Mouse (Mus musculus): ENCODE results near the gene Gm14744. TPM values are rescaled to one million over a fixed set of nuclear protein-coding genes. Genes with fewer than 3 reads are reported as not detected.
"Not testable (repeated sequence)": the region's sequence is repeated elsewhere in the genome, so short reads cannot be mapped to it uniquely, and the experiment has no call there.

Gm14744 gene
- not detected in 2 replicates for polyA plus RNA-seq (2014; fragmentation: Nextera tagmentation; extraction: Ambion mirVana)

DNA sequence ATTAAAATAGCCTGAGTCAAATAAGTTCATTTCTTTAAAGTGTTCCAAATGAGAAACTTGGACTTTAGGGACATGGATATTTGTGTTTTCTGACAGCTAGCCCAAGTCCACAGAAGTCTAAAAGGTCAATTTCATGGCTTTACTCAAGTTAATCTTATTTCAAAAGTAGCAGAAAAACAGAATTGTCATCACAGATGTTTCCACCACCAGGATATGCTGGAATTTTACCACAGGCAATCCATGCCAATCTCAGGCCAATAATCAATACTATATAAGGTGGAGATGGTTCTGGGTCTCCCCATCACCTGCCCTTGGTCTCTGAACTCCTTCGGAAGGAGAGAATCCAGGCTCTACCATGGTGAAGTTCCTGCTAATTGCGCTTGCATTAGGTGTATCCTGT, at the start of gene Gm14744:
TSS of gene Gm14744 (plus strand) at position 301 of the 400 bp plus-strand sequence.
- not testable (repeated sequence) for H3K9ac ChIP-seq (ENCODE audit: low read depth, low read length); H3K9me3 ChIP-seq (replicated peaks; ENCODE audit: control insufficient read depth, low read length); ATAC-seq (replicated peaks; ENCODE audit: insufficient number of reproducible peaks, low FRiP score, low TSS enrichment); H3K4me2 ChIP-seq; H3K36me3 ChIP-seq (ENCODE audit: control insufficient read depth, insufficient read depth, low read length); H3K4me3 ChIP-seq (ENCODE audit: low read depth, low read length); H3K4me1 ChIP-seq (ENCODE audit: control insufficient read depth, insufficient read depth, low read length); H3K27ac ChIP-seq (ENCODE audit: low read depth, low read length); H3K27me3 ChIP-seq (ENCODE audit: control insufficient read depth, insufficient read depth, low read length)
- WGBS (ENCODE audit: insufficient replicate concordance): 93% methylated on average over 2 of the region's 2 CpGs

DNA sequence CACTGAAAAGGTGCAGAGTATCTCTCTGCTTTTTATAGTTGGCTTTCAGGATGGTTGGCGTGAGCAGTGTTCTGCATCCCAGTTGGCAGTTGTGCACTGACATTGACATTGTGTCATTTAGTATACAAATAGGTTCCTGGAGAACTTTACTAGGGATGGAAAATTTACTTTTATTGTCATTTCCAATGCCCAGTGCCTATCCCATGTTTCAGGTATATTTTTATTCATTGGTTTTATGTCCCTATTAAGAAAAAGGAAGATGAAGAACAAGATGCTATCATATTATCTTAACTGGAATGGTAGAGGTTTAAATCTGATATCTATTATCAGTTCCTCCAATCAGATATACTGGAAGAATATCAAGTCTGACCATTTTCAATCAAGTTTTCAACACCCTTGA, 11.0 kb upstream of the Gm14744 start, which contains the start of gene Pbsn:
TSS of gene Pbsn (minus strand) at position 101 of the 400 bp plus-strand sequence.
- H3K9me3 ChIP-seq (replicated peaks; ENCODE audit: control insufficient read depth, low read length): no peaks in the 10 kb centered on the region
- no peak for ATAC-seq (replicated peaks; ENCODE audit: insufficient number of reproducible peaks, low FRiP score, low TSS enrichment)
- no peaks in the 10 kb centered on the region for H3K27me3 ChIP-seq (ENCODE audit: control insufficient read depth, insufficient read depth, low read length)
- 48% methylated on average over 1 of the region's 1 CpGs for WGBS (ENCODE audit: insufficient replicate concordance)
- no peaks in the 10 kb centered on the region for H3K4me1 ChIP-seq (ENCODE audit: control insufficient read depth, insufficient read depth, low read length)
- H3K4me3 ChIP-seq (ENCODE audit: low read depth, low read length): no peak within 1 kb of the TSS
- no peak within 1 kb of the TSS for H3K4me2 ChIP-seq
- no peaks in the 10 kb centered on the region for H3K36me3 ChIP-seq (ENCODE audit: control insufficient read depth, insufficient read depth, low read length)
- H3K9ac ChIP-seq (ENCODE audit: low read depth, low read length): no peak within 1 kb of the TSS
- H3K27ac ChIP-seq (ENCODE audit: low read depth, low read length): no peak within 1 kb of the TSS

DNA sequence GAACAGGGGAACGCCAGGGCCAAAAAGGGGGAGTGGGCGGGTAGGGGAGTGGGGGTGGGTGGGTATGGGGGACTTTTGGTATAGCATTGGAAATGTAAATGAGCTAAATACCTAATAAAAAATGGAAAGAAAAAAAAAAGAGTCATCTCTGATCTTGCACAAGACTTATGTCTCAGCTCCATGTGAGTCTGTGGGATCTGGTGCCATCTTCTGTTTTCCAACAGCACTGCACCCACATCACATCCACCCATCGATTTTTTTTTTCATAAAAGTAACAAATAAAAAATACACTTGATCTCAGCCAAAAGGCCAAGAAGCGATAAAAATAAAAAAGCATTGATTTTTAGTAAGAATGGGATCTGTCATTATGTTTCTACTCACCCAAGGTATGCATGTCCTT, 15.5 kb downstream of the Gm14744 start:
- ATAC-seq (replicated peaks; ENCODE audit: insufficient number of reproducible peaks, low FRiP score, low TSS enrichment); H3K27me3 ChIP-seq (ENCODE audit: control insufficient read depth, insufficient read depth, low read length); H3K4me1 ChIP-seq (ENCODE audit: control insufficient read depth, insufficient read depth, low read length); H3K9me3 ChIP-seq (replicated peaks; ENCODE audit: control insufficient read depth, low read length); H3K36me3 ChIP-seq (ENCODE audit: control insufficient read depth, insufficient read depth, low read length); H3K27ac ChIP-seq (ENCODE audit: low read depth, low read length); H3K4me2 ChIP-seq; H3K4me3 ChIP-seq (ENCODE audit: low read depth, low read length); H3K9ac ChIP-seq (ENCODE audit: low read depth, low read length): not testable (repeated sequence)
- WGBS (ENCODE audit: insufficient replicate concordance): 34% methylated on average over 2 of the region's 4 CpGs

Other genes with a start within 250 kb of the Gm14744 start
- 9.4 and 12.0 TPM in 2 replicates for gene Prkx, start 68.5 kb upstream of the Gm14744 start, polyA plus RNA-seq (2014; fragmentation: Nextera tagmentation; extraction: Ambion mirVana)
- not detected in 2 replicates for gene Pbsn, start 11.1 kb upstream of the Gm14744 start, polyA plus RNA-seq (2014; fragmentation: Nextera tagmentation; extraction: Ambion mirVana)
- gene 5430402E10Rik, start 60.3 kb downstream of the Gm14744 start, polyA plus RNA-seq (2014; fragmentation: Nextera tagmentation; extraction: Ambion mirVana): not detected in 2 replicates
- gene Obp1a, start 226.6 kb downstream of the Gm14744 start, polyA plus RNA-seq (2014; fragmentation: Nextera tagmentation; extraction: Ambion mirVana): not detected in 2 replicates

Measured in heart, embryonic 11.5 days (tissue).